Mouse (Mus musculus) megakaryocyte, embryonic 14.5 days (primary cell): Measurements from ENCODE around the gene Lnx1.

Experiments used
- FLI1 ChIP-seq: IDR thresholded peaks from 2 replicates; pipeline ENCODE4 v1.6.1; 2012; ENCODE audit warnings: low read length, inconsistent platforms, mixed read lengths
- GATA1 ChIP-seq: IDR thresholded peaks from 3 replicates; pipeline ENCODE4 v1.6.1; 2012; ENCODE audit warnings: mixed read lengths, low read length, inconsistent platforms, borderline replicate concordance

GRCm38 (mm10) chr5:74628001-74628400 is 74.7 kb downstream of the Lnx1 start:
- TF ChIP-seq GATA1, result no peak
- no peak for TF ChIP-seq FLI1
